Mouse (Mus musculus): ENCODE results near the gene Myt1l.

Myt1l gene

DNA sequence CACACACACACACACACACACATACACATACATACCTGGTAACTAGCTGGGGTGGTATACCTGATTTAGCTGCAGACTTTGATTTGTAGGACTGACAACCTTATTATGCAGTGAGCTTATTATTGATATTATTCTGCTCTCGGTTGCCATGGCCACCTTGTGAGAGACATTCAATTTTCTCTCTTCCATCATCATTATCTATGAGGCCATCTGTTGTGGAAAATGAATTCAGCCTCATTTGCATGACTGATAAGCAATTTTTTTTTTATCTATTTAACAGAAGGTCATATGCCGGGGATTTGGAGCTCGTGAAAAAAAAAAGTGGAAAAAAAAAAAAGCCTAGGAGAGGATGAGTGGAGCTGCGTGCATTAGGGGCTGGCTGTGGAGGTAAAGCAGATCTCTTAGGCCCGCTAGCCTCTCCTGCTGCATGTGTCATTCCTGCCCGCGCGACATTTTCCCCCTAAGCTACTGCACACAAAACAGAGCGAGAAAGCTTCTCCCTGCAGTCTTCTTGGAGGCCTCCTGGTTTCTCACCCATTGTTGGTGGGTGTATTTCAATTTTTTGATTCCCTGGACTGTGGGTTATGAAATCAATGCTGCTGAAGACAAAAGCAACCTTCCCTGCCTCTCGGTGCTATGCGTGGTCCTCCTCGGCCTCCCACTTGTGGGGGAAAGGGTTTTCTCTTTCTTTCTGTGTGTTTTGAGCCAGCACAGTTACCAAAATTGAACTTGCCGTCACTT, at the start of gene Myt1l:
Gene Myt1l (plus strand): TSS at position 354 of the 741 bp plus-strand sequence.
- no peak for DNase-seq (ENCODE audit: low spot score in 2 of 2)

DNA sequence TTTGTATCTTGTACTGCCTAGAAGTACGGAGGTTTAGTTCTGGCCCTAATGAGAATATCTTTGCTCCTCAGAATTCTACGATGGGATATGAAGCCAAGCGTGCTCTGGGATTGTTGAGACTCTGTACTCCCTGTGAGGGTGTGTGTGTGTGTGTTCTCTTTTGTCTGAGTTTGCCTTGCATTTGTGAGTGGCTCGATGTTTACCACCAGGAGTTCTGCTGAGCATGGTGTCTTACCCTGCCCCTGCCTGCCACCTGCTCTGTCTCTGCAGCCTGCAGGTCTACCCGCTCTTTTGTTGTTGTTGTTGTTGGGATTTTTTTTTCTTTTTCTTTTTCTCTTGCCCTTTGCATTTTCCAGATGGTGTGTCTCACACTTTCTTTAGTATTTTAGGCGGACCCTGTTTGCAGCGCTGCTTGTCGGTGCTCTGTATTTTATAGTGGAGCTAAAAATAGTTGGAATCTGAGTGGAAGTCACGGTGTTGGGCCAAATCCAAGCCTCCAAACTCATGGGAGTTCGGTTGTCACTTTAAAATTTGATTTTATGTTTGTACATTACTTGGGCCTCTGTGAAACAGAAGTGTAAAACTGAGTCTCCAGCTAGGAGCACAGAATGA, 41.7 kb upstream of the Myt1l start:
- DNase-seq (ENCODE audit: low spot score in 2 of 2), result no peak

DNA sequence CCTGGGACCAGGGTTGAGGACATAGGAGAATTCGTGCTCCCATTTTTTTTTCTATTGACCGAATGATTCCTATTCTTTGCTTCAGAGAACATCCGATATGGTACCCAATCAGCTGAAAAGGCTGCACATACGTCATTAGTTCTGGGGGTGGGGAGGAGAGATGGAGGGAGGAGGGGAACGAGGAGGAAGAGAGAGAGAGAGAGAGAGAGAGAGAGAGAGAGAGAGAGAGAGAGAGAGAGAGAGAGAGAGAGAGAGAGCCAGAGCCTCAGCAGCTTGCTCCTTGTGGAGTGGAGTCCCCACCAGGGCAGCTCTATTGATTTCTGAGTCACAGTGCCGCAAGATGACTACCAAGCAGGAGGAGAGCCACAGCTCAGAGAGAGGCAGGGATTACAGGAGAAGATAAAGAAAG, 1.9 kb upstream of the Myt1l start:
- DNase-seq (ENCODE audit: low spot score in 2 of 2), result no peak

DNA sequence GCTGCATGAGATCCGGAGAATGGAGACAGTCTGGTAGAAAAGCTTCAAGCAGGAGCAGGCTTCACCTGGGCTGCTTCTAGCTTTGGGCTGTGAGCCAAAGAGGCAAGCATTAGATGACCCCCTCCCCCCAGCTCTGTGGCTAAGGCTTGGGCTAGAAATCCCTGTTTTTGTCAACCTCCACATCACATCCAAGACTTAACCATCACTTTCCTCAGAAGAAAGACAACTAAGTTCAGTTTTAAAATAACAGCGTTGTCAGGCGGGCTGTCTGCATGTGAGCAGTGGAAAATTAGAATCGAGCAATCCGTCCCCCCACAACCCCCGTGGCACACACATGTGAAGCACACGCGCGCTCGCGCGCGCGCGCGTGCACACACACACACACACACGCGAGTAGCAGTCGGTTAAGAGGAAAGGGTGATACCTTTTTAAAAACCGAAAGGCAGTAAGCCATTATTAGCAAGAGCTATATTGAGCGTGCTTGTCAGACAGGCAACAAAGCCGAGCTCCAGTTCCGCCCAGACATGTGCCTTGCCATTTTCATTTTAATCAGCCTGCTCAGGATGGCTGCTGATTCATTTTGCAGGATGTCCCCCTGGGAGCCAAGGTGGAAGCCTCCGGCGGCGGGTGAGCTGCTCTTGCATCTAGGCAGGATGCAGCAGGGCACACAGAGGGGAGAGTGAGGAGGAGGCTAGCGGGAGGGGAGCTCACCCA, 979 bp upstream of the Myt1l start:
- DNase-seq (ENCODE audit: low spot score in 2 of 2), result no peak

DNA sequence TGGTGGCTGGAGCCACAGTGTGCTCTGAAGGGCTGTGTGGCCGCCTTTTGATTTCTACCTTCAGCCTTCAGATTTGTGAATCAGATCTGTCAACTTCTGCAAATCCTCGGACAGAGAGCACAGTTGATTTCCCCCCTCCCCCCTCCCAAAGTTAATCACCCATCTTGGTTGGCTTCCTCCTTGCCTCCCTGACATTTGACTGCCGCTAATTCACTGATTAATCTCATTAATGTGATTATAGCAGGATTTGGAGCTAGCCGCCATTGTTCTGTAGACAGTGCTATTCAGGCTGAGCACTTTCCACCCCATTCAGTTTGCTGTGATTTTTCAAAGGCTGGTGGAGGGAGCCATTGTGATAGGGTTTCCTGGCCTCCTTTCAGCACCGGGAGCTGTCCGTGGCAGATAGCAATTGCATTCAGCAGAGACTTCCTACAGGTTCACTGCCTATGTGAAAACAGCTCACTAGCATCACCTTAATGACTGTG, 2.1 kb downstream of the Myt1l start:
- no peak for DNase-seq (ENCODE audit: low spot score in 2 of 2)

GRCm38 (mm10) chr12:29530823-29531222, 2.6 kb downstream of the Myt1l start:
- DNase-seq (ENCODE audit: low spot score in 2 of 2), result no peak

GRCm38 (mm10) chr12:29533071-29533876, 5.1 kb downstream of the Myt1l start:
- DNase-seq (ENCODE audit: low spot score in 2 of 2), result no peak

- no peak for DNase-seq (ENCODE audit: low spot score in 2 of 2)
These were observed 6.1 kb downstream of the Myt1l start for GRCm38 (mm10) chr12:29534326-29534725.

- DNase-seq (ENCODE audit: low spot score in 2 of 2), result no peak
These were observed 6.6 kb downstream of the Myt1l start for GRCm38 (mm10) chr12:29534761-29535300.

DNA sequence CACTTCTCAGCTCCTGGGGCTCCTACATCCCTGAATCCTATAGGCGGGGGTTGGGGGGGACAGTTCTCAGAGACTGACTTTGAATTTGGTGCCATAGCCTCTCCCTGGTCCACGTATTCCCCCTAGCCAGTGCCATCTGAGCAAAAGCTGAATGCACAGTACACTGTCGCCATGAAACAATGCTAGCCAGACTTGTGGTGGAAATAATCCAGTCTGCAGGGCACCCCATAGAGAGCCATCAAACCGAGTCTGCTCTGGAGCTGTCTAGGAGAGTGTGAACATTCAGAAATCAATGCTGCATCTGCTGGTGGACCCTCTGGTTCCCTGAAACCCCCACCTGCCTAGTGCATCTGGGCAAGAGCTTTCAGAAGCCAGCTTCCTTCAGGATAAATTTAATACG, 9.7 kb downstream of the Myt1l start:
- DNase-seq (ENCODE audit: low spot score in 2 of 2), result no peak

DNA sequence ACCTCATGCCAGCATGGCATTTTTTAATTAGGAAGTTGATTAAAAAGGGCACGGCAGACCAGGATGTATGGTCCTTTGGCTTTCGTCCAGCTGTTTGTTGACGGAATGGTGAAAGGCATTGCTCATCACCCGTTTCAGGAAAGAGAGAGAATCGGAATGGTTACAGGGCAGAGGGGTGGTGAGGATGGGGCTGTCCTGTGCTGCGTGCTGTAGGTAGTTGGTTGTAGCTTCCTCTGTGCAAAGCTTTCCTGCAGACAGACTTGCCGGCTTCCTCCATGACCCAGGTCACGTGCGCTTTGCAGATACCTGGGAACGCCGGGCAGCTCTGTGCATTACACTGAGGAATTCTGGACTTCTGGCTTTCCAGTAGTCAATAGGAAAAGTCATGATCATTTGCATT, 10.3 kb downstream of the Myt1l start:
- DNase-seq (ENCODE audit: low spot score in 2 of 2), result no peak

- no peak for DNase-seq (ENCODE audit: low spot score in 2 of 2)
These were observed 10.9 kb downstream of the Myt1l start for GRCm38 (mm10) chr12:29539106-29539505.

DNA sequence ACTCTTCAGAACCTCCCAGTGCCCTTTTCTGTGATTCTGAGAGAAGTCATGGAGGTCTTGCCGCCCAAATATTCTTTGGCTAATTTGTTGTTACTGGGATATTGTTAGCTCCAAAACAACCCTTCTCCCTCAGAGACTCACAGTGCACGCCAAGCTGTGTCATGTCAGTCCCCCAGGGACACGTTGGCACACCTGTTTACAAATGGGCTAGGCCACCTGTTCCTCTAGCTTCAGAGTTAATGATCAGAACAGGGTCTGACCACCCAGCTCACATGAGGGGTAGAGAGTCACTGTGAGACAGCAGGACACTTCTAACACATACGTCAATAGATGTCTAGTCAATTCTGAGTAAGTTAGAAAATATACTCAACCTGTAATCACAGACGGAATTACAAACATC, 12.6 kb downstream of the Myt1l start:
- no peak for DNase-seq (ENCODE audit: low spot score in 2 of 2)

- no peak for DNase-seq (ENCODE audit: low spot score in 2 of 2)
These were observed 17.9 kb downstream of the Myt1l start for GRCm38 (mm10) chr12:29546073-29546472.

DNA sequence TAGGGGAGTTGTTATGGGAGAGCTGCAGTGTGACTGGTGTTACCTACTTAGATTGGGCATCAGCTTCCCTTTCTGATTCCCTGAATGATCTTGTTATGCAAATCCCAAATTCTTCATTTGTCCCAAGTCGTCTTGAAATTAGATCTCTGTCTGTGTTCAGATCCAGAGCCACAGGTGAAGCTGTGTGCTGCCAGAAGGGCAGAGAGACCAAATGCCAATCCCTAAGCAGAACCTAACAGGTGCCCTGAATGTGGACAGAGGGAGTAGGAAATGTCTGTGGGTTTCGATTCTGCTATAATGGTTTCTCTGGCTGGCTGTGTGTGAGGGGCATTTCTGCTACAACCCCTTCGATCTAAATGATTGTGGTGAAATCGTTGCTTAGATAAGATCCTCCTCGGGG, 18.9 kb downstream of the Myt1l start:
- no peak for DNase-seq (ENCODE audit: low spot score in 2 of 2)

DNA sequence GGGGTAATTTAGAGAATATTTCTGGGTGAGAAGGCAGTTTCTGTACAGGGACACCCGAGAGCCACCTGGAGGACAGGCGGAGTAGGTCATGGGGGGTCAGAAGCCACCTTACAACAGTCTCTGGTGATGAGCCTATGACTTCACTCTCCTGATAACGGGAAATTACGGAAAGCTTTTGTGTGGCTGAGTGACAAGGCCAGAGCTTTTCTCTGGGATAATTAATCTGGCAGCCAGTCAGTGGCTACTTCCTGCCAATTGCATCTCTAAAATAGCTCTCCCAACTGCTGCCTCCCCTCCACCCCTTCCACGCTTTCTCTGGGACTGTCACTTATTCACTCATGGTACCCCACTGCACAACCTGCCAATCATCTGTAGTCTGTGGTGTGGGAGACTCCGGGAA, 19.6 kb downstream of the Myt1l start:
- no peak for DNase-seq (ENCODE audit: low spot score in 2 of 2)

DNA sequence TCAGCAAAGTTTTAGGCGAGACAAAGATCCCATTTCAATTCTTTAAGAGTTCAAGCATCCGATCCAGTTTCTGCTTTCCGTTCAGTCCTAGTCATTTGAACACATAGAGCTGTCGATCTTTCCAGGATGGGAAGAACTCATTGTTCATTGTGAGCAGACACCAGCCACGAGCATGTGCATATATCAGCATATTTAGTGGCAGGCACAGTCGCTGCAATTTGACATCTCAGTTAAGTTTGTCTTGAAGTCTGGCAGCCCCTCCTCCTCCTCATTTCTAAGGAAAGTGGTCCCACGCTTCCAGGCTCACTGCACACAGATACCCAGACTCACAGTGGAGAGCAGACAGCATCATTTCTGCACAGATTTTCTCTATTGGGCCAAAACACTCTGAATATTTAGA, 25.0 kb downstream of the Myt1l start:
- DNase-seq (ENCODE audit: low spot score in 2 of 2), result no peak

DNA sequence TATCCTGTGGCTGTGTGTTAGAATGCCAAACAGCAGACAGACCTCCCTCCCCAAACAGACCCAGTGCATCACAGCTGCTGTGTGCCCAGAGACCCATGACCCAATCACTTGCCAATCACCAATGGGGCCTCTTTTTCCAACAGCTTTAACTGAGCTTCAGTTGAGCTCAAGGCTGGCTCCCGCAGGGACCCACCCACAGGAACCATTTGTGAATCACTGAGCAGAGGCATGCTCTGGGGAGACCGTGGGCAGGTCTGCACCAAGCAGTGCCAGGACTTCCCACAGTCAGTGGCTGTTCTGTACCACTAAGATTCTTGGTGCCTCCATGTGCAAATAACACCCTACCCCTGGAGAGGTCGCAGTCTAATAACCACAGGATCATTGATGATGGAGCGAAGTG, 27.5 kb downstream of the Myt1l start:
- DNase-seq (ENCODE audit: low spot score in 2 of 2), result no peak

DNA sequence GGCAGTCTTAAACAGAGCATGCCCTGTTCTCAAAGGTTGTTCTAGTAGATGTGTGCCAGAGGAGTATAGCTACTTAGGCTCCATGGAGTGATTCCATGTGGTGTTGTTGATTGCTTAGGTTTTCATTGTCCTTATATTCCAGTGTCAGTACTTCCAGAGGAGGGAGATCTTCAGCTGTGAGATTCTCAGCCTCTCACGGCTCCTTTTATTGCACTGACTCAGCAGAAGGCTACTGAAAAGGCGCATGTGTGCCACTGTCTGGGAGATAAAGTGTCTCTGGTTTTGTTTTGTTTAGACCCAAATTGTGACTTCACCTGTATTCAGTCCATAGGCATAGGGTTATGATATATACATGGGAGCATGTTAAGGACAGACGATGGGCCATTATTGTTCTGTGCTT, 28.2 kb downstream of the Myt1l start:
- DNase-seq (ENCODE audit: low spot score in 2 of 2), result no peak

- no peak for DNase-seq (ENCODE audit: low spot score in 2 of 2)
These were observed 28.7 kb downstream of the Myt1l start for GRCm38 (mm10) chr12:29556901-29557300.

- DNase-seq (ENCODE audit: low spot score in 2 of 2), result no peak
These were observed 31.6 kb downstream of the Myt1l start for GRCm38 (mm10) chr12:29559769-29560168.

GRCm38 (mm10) chr12:29561222-29561621, 33.0 kb downstream of the Myt1l start:
- no peak for DNase-seq (ENCODE audit: low spot score in 2 of 2)
